Mouse (Mus musculus): ENCODE results near the gene Osbpl9. TPM values are rescaled to one million over a fixed set of nuclear protein-coding genes. Genes with fewer than 3 reads are reported as not detected.

Gene Osbpl9
- total RNA-seq, 2 experiments from 2014 or later, result 56.5 to 58.3 TPM

- Histone ChIP-seq H3K27ac (no peak overlapping the region), H3K4me3 (no peak overlapping the region)
- TF ChIP-seq CTCF (IDR thresholded peaks at IDR 0.05), result no peak
- intact Hi-C loops (cut with DNase I), result no loop called here
- no peak for DNase-seq (ENCODE audit: extremely low spot score in 1 of 2, low spot score in 2 of 2)
Measured at GRCm38 (mm10) chr4:109110978-109111377, 91.1 kb downstream of the Osbpl9 start.

GRCm38 (mm10) chr4:109109686-109110085, 92.4 kb downstream of the Osbpl9 start:
- no peak for TF ChIP-seq CTCF (IDR thresholded peaks at IDR 0.05)
- Histone ChIP-seq H3K4me3 (no peak overlapping the region), H3K27ac (no peak overlapping the region)
- intact Hi-C loops (cut with DNase I), result no loop called here
- no peak for DNase-seq (ENCODE audit: extremely low spot score in 1 of 2, low spot score in 2 of 2)

- Histone ChIP-seq H3K27ac (no peak overlapping the region), H3K4me3 (no peak overlapping the region)
- no peak for DNase-seq (ENCODE audit: extremely low spot score in 1 of 2, low spot score in 2 of 2)
- intact Hi-C loops (cut with DNase I), result no loop called here
- TF ChIP-seq CTCF (IDR thresholded peaks at IDR 0.05), result no peak
Measured at GRCm38 (mm10) chr4:109109012-109109411, 93.1 kb downstream of the Osbpl9 start.

- no peak for TF ChIP-seq CTCF (IDR thresholded peaks at IDR 0.05)
- Histone ChIP-seq H3K4me3 (no peak overlapping the region), H3K27ac (no peak overlapping the region)
- intact Hi-C loops (cut with DNase I), result no loop called here
- DNase-seq (ENCODE audit: extremely low spot score in 1 of 2, low spot score in 2 of 2), result no peak
Measured at GRCm38 (mm10) chr4:109106594-109106993, 95.5 kb downstream of the Osbpl9 start.

- no peak for DNase-seq (ENCODE audit: extremely low spot score in 1 of 2, low spot score in 2 of 2)
- no peak overlapping the region for H3K4me3 ChIP-seq
- TF ChIP-seq CTCF (IDR thresholded peaks at IDR 0.05), result no peak
- H3K27ac ChIP-seq, result no peak overlapping the region
- intact Hi-C loops (cut with DNase I), result no loop called here
Measured at GRCm38 (mm10) chr4:109106034-109106433, 96.0 kb downstream of the Osbpl9 start.

GRCm38 (mm10) chr4:109105254-109105653, 96.8 kb downstream of the Osbpl9 start:
- H3K4me3 ChIP-seq, result no peak overlapping the region
- intact Hi-C loops (cut with DNase I), result no loop called here
- DNase-seq (ENCODE audit: extremely low spot score in 1 of 2, low spot score in 2 of 2), result no peak
- H3K27ac ChIP-seq, result no peak overlapping the region
- TF ChIP-seq CTCF (IDR thresholded peaks at IDR 0.05), result no peak

- Histone ChIP-seq H3K4me3 (no peak overlapping the region), H3K27ac (no peak overlapping the region)
- intact Hi-C loops (cut with DNase I), result no loop called here
- no peak for DNase-seq (ENCODE audit: extremely low spot score in 1 of 2, low spot score in 2 of 2)
- no peak for TF ChIP-seq CTCF (IDR thresholded peaks at IDR 0.05)
Measured at GRCm38 (mm10) chr4:109103145-109103883, 98.8 kb downstream of the Osbpl9 start.

GRCm38 (mm10) chr4:109102574-109102973, 99.5 kb downstream of the Osbpl9 start:
- DNase-seq (ENCODE audit: extremely low spot score in 1 of 2, low spot score in 2 of 2), result no peak
- intact Hi-C loops (cut with DNase I), result no loop called here
- H3K4me3 ChIP-seq, result no peak overlapping the region
- no peak for TF ChIP-seq CTCF (IDR thresholded peaks at IDR 0.05)
- no peak overlapping the region for H3K27ac ChIP-seq

GRCm38 (mm10) chr4:109098861-109099260, 103.2 kb downstream of the Osbpl9 start:
- TF ChIP-seq CTCF (IDR thresholded peaks at IDR 0.05), result no peak
- no peak overlapping the region for H3K4me3 ChIP-seq
- intact Hi-C loops (cut with DNase I), result no loop called here
- H3K27ac ChIP-seq, result no peak overlapping the region
- DNase-seq (ENCODE audit: extremely low spot score in 1 of 2, low spot score in 2 of 2), result no peak

- H3K4me3 ChIP-seq, result no peak overlapping the region
- no peak for TF ChIP-seq CTCF (IDR thresholded peaks at IDR 0.05)
- no peak for DNase-seq (ENCODE audit: extremely low spot score in 1 of 2, low spot score in 2 of 2)
- intact Hi-C loops (cut with DNase I), result no loop called here
- no peak overlapping the region for H3K27ac ChIP-seq
Measured at GRCm38 (mm10) chr4:109094269-109094668, 107.8 kb downstream of the Osbpl9 start.

GRCm38 (mm10) chr4:109092344-109092743, 109.7 kb downstream of the Osbpl9 start:
- no peak for TF ChIP-seq CTCF (IDR thresholded peaks at IDR 0.05)
- no peak overlapping the region for H3K4me3 ChIP-seq
- H3K27ac ChIP-seq, result no peak overlapping the region
- no peak for DNase-seq (ENCODE audit: extremely low spot score in 1 of 2, low spot score in 2 of 2)
- intact Hi-C loops (cut with DNase I), result no loop called here

GRCm38 (mm10) chr4:109091241-109091777, 110.8 kb downstream of the Osbpl9 start:
- DNase-seq (ENCODE audit: extremely low spot score in 1 of 2, low spot score in 2 of 2), result no peak
- Histone ChIP-seq H3K4me3 (no peak overlapping the region), H3K27ac (no peak overlapping the region)
- no peak for TF ChIP-seq CTCF (IDR thresholded peaks at IDR 0.05)
- intact Hi-C loops (cut with DNase I), result no loop called here

- TF ChIP-seq CTCF (IDR thresholded peaks at IDR 0.05), result no peak
- intact Hi-C loops (cut with DNase I), result no loop called here
- Histone ChIP-seq H3K27ac (no peak overlapping the region), H3K4me3 (no peak overlapping the region)
- DNase-seq (ENCODE audit: extremely low spot score in 1 of 2, low spot score in 2 of 2), result no peak
Measured at GRCm38 (mm10) chr4:109089999-109090398, 112.1 kb downstream of the Osbpl9 start.

Data from left cerebral cortex, adult 2 months (tissue).